Mouse (Mus musculus): ENCODE data around the gene Ero1l. TPM values are rescaled to one million over a fixed set of nuclear protein-coding genes. Genes with fewer than 3 reads are reported as not detected.

Gene Ero1l
- polyA plus RNA-seq, 1 experiment from 2014 or later, result 56.7 TPM

- Histone ChIP-seq H3K4me2 (no peak overlapping the region), H3K27ac (no peak overlapping the region), H3K4me3 (no peak overlapping the region), H3K9ac (no peak overlapping the region), H3K36me3 (peaks cover 78% of the 10 kb centered on the region), H3K27me3 (replicated peaks) (no peaks in the 10 kb centered on the region), H3K9me3 (replicated peaks) (no peaks in the 10 kb centered on the region), H3K4me1 (no peaks in the 10 kb centered on the region)
- WGBS (ENCODE audit: insufficient replicate concordance), result 84% methylated on average over 4 of the region's 4 CpGs
- no peak for ATAC-seq
These were observed 27.0 kb downstream of the Ero1l start for GRCm38 (mm10) chr14:45291608-45292007.

DNA sequence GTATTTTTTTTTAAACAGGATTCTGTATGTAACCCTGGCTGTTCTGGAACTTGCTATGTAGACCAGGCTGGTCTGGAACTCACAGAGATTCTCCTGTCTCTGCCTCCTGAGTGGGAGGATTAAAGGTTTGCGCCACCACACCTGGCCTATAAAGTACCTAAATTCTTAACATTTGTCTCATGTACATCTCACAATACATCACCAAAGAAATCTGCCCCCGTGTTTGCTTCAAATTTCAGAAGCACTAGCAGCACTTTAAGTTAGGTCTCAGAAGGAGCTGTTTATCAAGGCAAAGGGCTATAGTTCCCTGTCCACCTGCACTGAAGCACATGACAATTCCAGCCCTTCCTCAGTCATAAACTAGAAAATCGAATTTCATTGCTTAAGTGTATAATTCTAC lies 36.5 kb downstream of the Ero1l start:
- ATAC-seq, result no peak
- Histone ChIP-seq H3K36me3 (peaks cover 11% of the 10 kb centered on the region), H3K4me2 (no peak overlapping the region), H3K9me3 (replicated peaks) (no peaks in the 10 kb centered on the region), H3K27me3 (replicated peaks) (no peaks in the 10 kb centered on the region), H3K9ac (no peak overlapping the region), H3K27ac (no peak overlapping the region), H3K4me3 (no peak overlapping the region), H3K4me1 (no peaks in the 10 kb centered on the region)
- 76% methylated on average over 3 of the region's 3 CpGs for WGBS (ENCODE audit: insufficient replicate concordance)

DNA sequence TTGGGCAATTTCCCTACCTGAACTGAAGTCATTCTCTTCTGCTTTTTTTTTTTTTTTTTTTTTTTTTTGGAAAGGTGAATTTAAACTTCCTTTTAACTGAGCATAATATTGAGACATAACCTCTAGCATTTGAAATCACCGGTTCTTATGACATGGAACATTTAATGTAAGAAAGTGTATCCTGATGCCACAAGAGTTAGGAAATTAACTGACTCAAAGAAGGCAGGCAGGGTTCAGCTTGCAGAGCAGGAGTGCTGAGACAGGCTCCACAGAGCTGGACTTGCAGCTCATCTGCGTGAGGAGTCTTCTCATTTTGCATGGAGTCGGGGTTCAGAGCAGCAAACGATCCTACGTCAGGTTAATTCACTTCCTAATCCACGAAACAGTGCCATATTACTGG lies 42.8 kb downstream of the Ero1l start:
- H3K9ac ChIP-seq, result no peak overlapping the region
- no peaks in the 10 kb centered on the region for H3K27me3 ChIP-seq (replicated peaks)
- WGBS (ENCODE audit: insufficient replicate concordance), result 82% methylated on average over 6 of the region's 6 CpGs
- no peaks in the 10 kb centered on the region for H3K4me1 ChIP-seq
- no peak overlapping the region for H3K27ac ChIP-seq
- no peak overlapping the region for H3K4me2 ChIP-seq
- no peak overlapping the region for H3K4me3 ChIP-seq
- H3K9me3 ChIP-seq (replicated peaks), result no peaks in the 10 kb centered on the region
- no peak for ATAC-seq
- no peaks in the 10 kb centered on the region for H3K36me3 ChIP-seq

DNA sequence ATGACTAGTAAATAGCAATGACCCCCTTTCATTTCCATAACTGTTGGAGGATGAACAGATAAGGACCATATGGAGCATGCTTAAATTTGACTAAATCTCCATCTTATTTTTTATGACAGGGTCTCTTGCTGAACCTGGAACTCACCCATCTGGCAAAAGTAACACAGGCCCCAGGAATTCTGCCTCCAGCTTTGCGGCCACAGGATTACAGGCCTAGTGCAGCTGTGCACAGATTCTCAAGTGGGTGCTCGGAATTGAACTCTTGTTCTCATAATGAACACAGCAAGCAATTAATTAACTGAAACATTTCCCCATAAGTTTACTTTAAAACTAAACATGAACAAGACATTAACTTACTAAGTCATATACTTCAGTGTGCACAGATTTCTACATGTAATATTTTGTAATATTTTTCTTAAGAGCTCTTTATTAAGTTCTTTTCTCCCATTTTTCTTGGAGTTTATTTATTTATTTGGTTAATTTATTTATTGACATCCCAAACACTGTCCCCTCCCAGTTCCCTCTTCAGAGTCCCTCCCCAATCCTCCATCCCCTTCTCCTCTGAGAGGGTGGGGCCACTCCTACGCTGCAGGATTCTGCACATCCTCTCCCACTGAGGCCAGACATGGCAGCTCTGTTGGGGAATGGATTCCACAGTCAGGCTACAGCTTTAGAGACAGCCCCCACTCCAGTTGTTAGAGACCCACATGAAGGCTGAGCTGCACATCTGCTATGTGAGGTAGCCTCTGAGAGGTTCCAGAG lies 54.6 kb downstream of the Ero1l start:
- 62% methylated on average over 3 of the region's 3 CpGs for WGBS (ENCODE audit: insufficient replicate concordance)
- Histone ChIP-seq H3K4me2 (no peak overlapping the region), H3K4me3 (no peak overlapping the region), H3K27me3 (replicated peaks) (no peaks in the 10 kb centered on the region), H3K36me3 (no peaks in the 10 kb centered on the region), H3K9me3 (replicated peaks) (no peaks in the 10 kb centered on the region), H3K4me1 (no peaks in the 10 kb centered on the region), H3K9ac (no peak overlapping the region), H3K27ac (no peak overlapping the region)
- no peak for ATAC-seq

GRCm38 (mm10) chr14:45251548-45252076 lies 67.0 kb downstream of the Ero1l start:
- WGBS (ENCODE audit: insufficient replicate concordance), result 79% methylated on average over 4 of the region's 4 CpGs
- Histone ChIP-seq H3K9me3 (replicated peaks) (no peaks in the 10 kb centered on the region), H3K4me2 (no peak overlapping the region), H3K27ac (no peak overlapping the region), H3K4me3 (no peak overlapping the region), H3K36me3 (no peaks in the 10 kb centered on the region), H3K9ac (no peak overlapping the region), H3K4me1 (no peaks in the 10 kb centered on the region), H3K27me3 (replicated peaks) (no peaks in the 10 kb centered on the region)
- no peak for ATAC-seq

DNA sequence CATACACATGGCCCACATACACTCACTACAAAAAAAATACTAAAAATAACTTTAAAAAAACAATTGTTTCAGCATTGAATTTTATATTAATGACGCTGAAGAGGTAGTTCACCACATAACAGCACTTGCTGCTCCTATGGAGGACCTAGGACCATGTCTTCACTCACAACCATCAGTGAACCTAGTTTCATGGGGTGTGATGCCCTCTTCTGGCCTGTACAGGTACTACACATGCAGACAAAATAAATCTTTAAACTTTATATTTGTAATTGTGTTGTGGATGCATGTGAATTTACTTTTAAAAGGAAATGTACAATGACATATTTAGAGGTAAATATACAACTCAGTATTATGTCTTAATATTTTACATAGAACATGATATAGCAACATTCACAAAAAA lies 77.0 kb downstream of the Ero1l start:
- Histone ChIP-seq H3K4me3 (no peak overlapping the region), H3K27me3 (replicated peaks) (no peaks in the 10 kb centered on the region), H3K4me2 (no peak overlapping the region), H3K27ac (no peak overlapping the region), H3K9me3 (replicated peaks) (no peaks in the 10 kb centered on the region), H3K4me1 (no peaks in the 10 kb centered on the region), H3K36me3 (no peaks in the 10 kb centered on the region), H3K9ac (no peak overlapping the region)
- ATAC-seq, result no peak
- WGBS (ENCODE audit: insufficient replicate concordance), result 32% methylated on average over 1 of the region's 1 CpGs

GRCm38 (mm10) chr14:45239042-45239441 lies 79.5 kb downstream of the Ero1l start:
- ATAC-seq, result no peak
- Histone ChIP-seq H3K4me1 (no peaks in the 10 kb centered on the region), H3K9ac (no peak overlapping the region), H3K27ac (no peak overlapping the region), H3K27me3 (replicated peaks) (no peaks in the 10 kb centered on the region), H3K4me3 (no peak overlapping the region), H3K4me2 (no peak overlapping the region), H3K36me3 (no peaks in the 10 kb centered on the region), H3K9me3 (replicated peaks) (no peaks in the 10 kb centered on the region)
- WGBS (ENCODE audit: insufficient replicate concordance), result 46% methylated on average over 2 of the region's 2 CpGs

Other genes starting within 250 kb of the Ero1l start
- 0.24 and 0.31 TPM in 2 replicates for gene Gpr137c, start 99.1 kb downstream of the Ero1l start, polyA plus RNA-seq (2016; fragmentation: Nextera tagmentation; extraction: Ambion mirVana)
- gene Txndc16, start 98.4 kb downstream of the Ero1l start, polyA plus RNA-seq (2016; fragmentation: Nextera tagmentation; extraction: Ambion mirVana), result 2.2 and 2.3 TPM in 2 replicates
- 130 and 131 TPM in 2 replicates for gene Psmc6, start 11.0 kb upstream of the Ero1l start, polyA plus RNA-seq (2016; fragmentation: Nextera tagmentation; extraction: Ambion mirVana)
- gene Styx, start 32.3 kb upstream of the Ero1l start, polyA plus RNA-seq (2016; fragmentation: Nextera tagmentation; extraction: Ambion mirVana), result 30.0 and 30.3 TPM in 2 replicates
- 33.3 and 35.4 TPM in 2 replicates for gene Gnpnat1, start 86.1 kb upstream of the Ero1l start, polyA plus RNA-seq (2016; fragmentation: Nextera tagmentation; extraction: Ambion mirVana)
- 37.2 and 37.3 TPM in 2 replicates for gene Fermt2, start 211.3 kb upstream of the Ero1l start, polyA plus RNA-seq (2016; fragmentation: Nextera tagmentation; extraction: Ambion mirVana)

All from liver, embryonic 12.5 days (tissue).